In genomic region chr7:141934128-141934898, GRCm38 (mm10) we compare ENCODE assay signal across 11 mouse cellular contexts. TPM values are rescaled to one million over a fixed set of nuclear protein-coding genes. Genes with fewer than 3 reads are reported as not detected.
A peak's percentile ranks its signal among the peaks of the same experiment; 100 is the strongest.
DNase-seq lines count a peak whose midpoint lies in the region; ATAC-seq lines count a peak whose summit lies in the region.
"Had no signal": no experiment of that assay in that cellular context is flagged by ENCODE, and none has a peak within 500 bp of the region (broad histone marks: within the 10 kb centered on the region; RNA-seq: fewer than 3 reads in every experiment).

No protein-coding gene starts in this region.

- ATAC-seq in cerebellum, adult (ENCODE audit: insufficient number of reproducible peaks, low FRiP score, low TSS enrichment) = no peak
- peak; percentile 68; the same call in 1 of the 2 replicates for ATAC-seq in embryonic facial prominence, embryonic 14.5 days (ENCODE audit: low read depth)
- ATAC-seq in hindbrain, embryonic 16.5 days = peak; percentile 91
- ATAC-seq in neural tube, embryonic 14.5 days (ENCODE audit: low read depth) = peak; percentile 92
- no peak for ATAC-seq in megakaryocyte-erythroid progenitor cell, adult 5-6 weeks (replicated peaks; ENCODE audit: low FRiP score, low TSS enrichment, poor library complexity, severe bottlenecking)

- WGBS in embryonic facial prominence, embryonic 14.5 days = 61% methylated on average over 7 of the region's 7 CpGs
- 27% methylated on average over 7 of the region's 7 CpGs for WGBS in hindbrain, embryonic 16.5 days
- 29% methylated on average over 7 of the region's 7 CpGs for WGBS in neural tube, embryonic 14.5 days

- H3K9me3 ChIP-seq in embryonic facial prominence, embryonic 14.5 days (ENCODE audit: control insufficient read depth, low read length) = no peaks in the 10 kb centered on the region
- H3K9me3 ChIP-seq in hindbrain, embryonic 16.5 days (ENCODE audit: control insufficient read depth, low read length) = no peaks in the 10 kb centered on the region
- no peaks in the 10 kb centered on the region for H3K9me3 ChIP-seq in neural tube, embryonic 14.5 days (ENCODE audit: control insufficient read depth, low read length)
- H3K9me3 ChIP-seq: heart, embryonic 15.5 days; kidney, embryonic 15.5 days had no signal

- no peaks in the 10 kb centered on the region for H3K36me3 ChIP-seq in embryonic facial prominence, embryonic 14.5 days (ENCODE audit: control insufficient read depth, insufficient read depth, low read length)
- no peaks in the 10 kb centered on the region for H3K36me3 ChIP-seq in hindbrain, embryonic 16.5 days (ENCODE audit: control insufficient read depth, insufficient read depth, low read length)
- H3K36me3 ChIP-seq in neural tube, embryonic 14.5 days (ENCODE audit: control insufficient read depth, insufficient read depth, low read length) = no peaks in the 10 kb centered on the region
- H3K36me3 ChIP-seq: heart, embryonic 15.5 days; kidney, embryonic 15.5 days had no signal

- no peak overlapping the region for H3K4me2 ChIP-seq in embryonic facial prominence, embryonic 14.5 days (ENCODE audit: low read depth, low read length)
- H3K4me2 ChIP-seq in hindbrain, embryonic 16.5 days (ENCODE audit: low read length) = no peak overlapping the region
- H3K4me2 ChIP-seq in neural tube, embryonic 14.5 days (ENCODE audit: low read depth, low read length) = no peak overlapping the region
- H3K4me2 ChIP-seq: heart, embryonic 15.5 days; kidney, embryonic 15.5 days had no signal

- no peak overlapping the region for H3K4me3 ChIP-seq in embryonic facial prominence, embryonic 14.5 days (ENCODE audit: low read depth, low read length)
- no peak overlapping the region for H3K4me3 ChIP-seq in hindbrain, embryonic 16.5 days (ENCODE audit: low read length)
- H3K4me3 ChIP-seq in neural tube, embryonic 14.5 days (ENCODE audit: low read depth, low read length) = no peak overlapping the region
- H3K4me3 ChIP-seq: heart, embryonic 15.5 days; kidney, embryonic 15.5 days had no signal

- H3K27me3 ChIP-seq in embryonic facial prominence, embryonic 14.5 days (replicated peaks; ENCODE audit: control insufficient read depth, insufficient read depth, low read length) = no peaks in the 10 kb centered on the region
- H3K27me3 ChIP-seq in hindbrain, embryonic 16.5 days (replicated peaks; ENCODE audit: control insufficient read depth, insufficient read depth, low read length) = no peaks in the 10 kb centered on the region
- H3K27me3 ChIP-seq in neural tube, embryonic 14.5 days (ENCODE audit: control insufficient read depth, insufficient read depth, low read length) = no peaks in the 10 kb centered on the region

- H3K9ac ChIP-seq in embryonic facial prominence, embryonic 14.5 days (ENCODE audit: low read depth, low read length) = no peak overlapping the region
- H3K9ac ChIP-seq in hindbrain, embryonic 16.5 days (ENCODE audit: low read depth, low read length) = no peak overlapping the region
- H3K9ac ChIP-seq in neural tube, embryonic 14.5 days (replicated peaks; ENCODE audit: low read depth, low read length) = no peak overlapping the region
- H3K9ac ChIP-seq: heart, embryonic 15.5 days; kidney, embryonic 15.5 days had no signal

- no peaks in the 10 kb centered on the region for H3K4me1 ChIP-seq in embryonic facial prominence, embryonic 14.5 days (ENCODE audit: control insufficient read depth, insufficient read depth, low read length)
- H3K4me1 ChIP-seq in hindbrain, embryonic 16.5 days (ENCODE audit: control insufficient read depth, insufficient read depth, low read depth, low read length) = peaks cover 4% of the 10 kb centered on the region; the same call in 1 of the 2 replicates
- no peaks in the 10 kb centered on the region for H3K4me1 ChIP-seq in neural tube, embryonic 14.5 days (ENCODE audit: control insufficient read depth, insufficient read depth, low read length)
- H3K4me1 ChIP-seq: heart, embryonic 15.5 days; kidney, embryonic 15.5 days had no signal

- DNase-seq in cerebellum, adult 9-10 months = peak; percentile 36
- DNase-seq in embryonic facial prominence, embryonic 14.5 days (ENCODE audit: low spot score) = peak; percentile 5
- DNase-seq in frontal cortex, postnatal 25 days (ENCODE audit: low spot score in 2 of 2) = no peak
- no peak for DNase-seq in spleen, postnatal 10 days (ENCODE audit: low spot score in 2 of 2)
- DNase-seq: adrenal gland, adult 2 months had no signal

- no peak overlapping the region for H3K27ac ChIP-seq in embryonic facial prominence, embryonic 14.5 days (replicated peaks; ENCODE audit: low read depth, low read length)
- H3K27ac ChIP-seq in hindbrain, embryonic 16.5 days (ENCODE audit: low read depth, low read length) = peak overlapping the region; percentile 48
- H3K27ac ChIP-seq in neural tube, embryonic 14.5 days (ENCODE audit: low read depth, low read length) = peak overlapping the region; percentile 64
- H3K27ac ChIP-seq: heart, embryonic 15.5 days; kidney, embryonic 15.5 days had no signal

RNA-seq across cellular contexts. Expression of gene Brsk2, which starts 15.2 kb away (rescaled TPM):
- 1.3 TPM in 2 replicates for polyA plus RNA-seq in embryonic facial prominence, embryonic 14.5 days (2014; fragmentation: Nextera tagmentation; extraction: Ambion mirVana)
- 19.6 and 20.7 TPM in 2 replicates for polyA plus RNA-seq in hindbrain, embryonic 16.5 days (2015; fragmentation: Nextera tagmentation; extraction: Ambion mirVana)
- 25.8 and 27.7 TPM in 2 replicates for polyA plus RNA-seq in neural tube, embryonic 14.5 days (2014; fragmentation: Nextera tagmentation; extraction: Ambion mirVana)
- not detected in 2 replicates for total RNA-seq in megakaryocyte-erythroid progenitor cell, adult 5-6 weeks (2014; fragmentation: Nextera tagmentation)
- total RNA-seq in megakaryocyte-erythroid progenitor cell, adult 5-6 weeks (2017) = 0.05 TPM in 1 of 2 replicates, not detected in the other

RNA-seq across cellular contexts. Expression of gene Tollip, which starts 16.0 kb away (rescaled TPM):
- 48.9 and 50.1 TPM in 2 replicates for polyA plus RNA-seq in embryonic facial prominence, embryonic 14.5 days (2014; fragmentation: Nextera tagmentation; extraction: Ambion mirVana)
- polyA plus RNA-seq in hindbrain, embryonic 16.5 days (2015; fragmentation: Nextera tagmentation; extraction: Ambion mirVana) = 77.3 and 84.7 TPM in 2 replicates
- polyA plus RNA-seq in neural tube, embryonic 14.5 days (2014; fragmentation: Nextera tagmentation; extraction: Ambion mirVana) = 69.2 and 80.0 TPM in 2 replicates
- 24.6 and 41.1 TPM in 2 replicates for total RNA-seq in megakaryocyte-erythroid progenitor cell, adult 5-6 weeks (2014; fragmentation: Nextera tagmentation)
- 25.2 and 27.0 TPM in 2 replicates for total RNA-seq in megakaryocyte-erythroid progenitor cell, adult 5-6 weeks (2017)

Comparison
In these comparisons a context has a peak if more than half of its experiments do, and no peak if none do; other contexts are left out.
1. DNase-seq: peak in cerebellum, adult 9-10 months (single experiment) and embryonic facial prominence, embryonic 14.5 days (single experiment); none in frontal cortex, postnatal 25 days (0 of 2) and spleen, postnatal 10 days (0 of 2).
2. ATAC-seq: peak in embryonic facial prominence, embryonic 14.5 days (single experiment), hindbrain, embryonic 16.5 days (single experiment) and neural tube, embryonic 14.5 days (single experiment); none in cerebellum, adult (single experiment) and megakaryocyte-erythroid progenitor cell, adult 5-6 weeks (single experiment).